Mouse (Mus musculus): Measurements from ENCODE around the gene Cdh13. TPM values are rescaled to one million over a fixed set of nuclear protein-coding genes. Genes with fewer than 3 reads are reported as not detected.

Cdh13 gene
- total and polyA plus RNA-seq, 3 experiments: 162 to 172 (median 163) TPM

- intact Hi-C loops (cut with DNase I): no loop called here
- no peak for DNase-seq
- Histone ChIP-seq H3K4me3 (no peak overlapping the region), H3K27me3 (ENCODE audit: control insufficient read depth, insufficient read depth, low read length) (no peaks in the 10 kb centered on the region), H3K4me1 (ENCODE audit: control insufficient read depth, insufficient read depth, low read length) (peaks cover 4% of the 10 kb centered on the region; the same call in 1 of the 2 replicates), H3K36me3 (ENCODE audit: control insufficient read depth, insufficient read depth, low read length) (peaks cover 4% of the 10 kb centered on the region; the same call in 1 of the 2 replicates), H3K79me2 (replicated peaks; ENCODE audit: control insufficient read depth, insufficient read depth, low read length) (peaks cover 1% of the 10 kb centered on the region; the same call in 1 of the 2 replicates), H3K9ac (ENCODE audit: low read depth, low read length) (no peak overlapping the region), H3K27ac (no peak overlapping the region)
- TF ChIP-seq CTCF (IDR thresholded peaks at IDR 0.05) (no peak), EP300 (IDR thresholded peaks at IDR 0.05; ENCODE audit: insufficient read depth, low read depth, low read length) (no peak), POLR2A (IDR thresholded peaks at IDR 0.05; ENCODE audit: insufficient read depth, low read depth, low read length) (no peak)
- 75% methylated on average over 3 of the region's 3 CpGs for WGBS
These were observed 125.9 kb downstream of the Cdh13 start for GRCm38 (mm10) chr8:118409396-118409795.

GRCm38 (mm10) chr8:118410341-118410970 is 126.9 kb downstream of the Cdh13 start:
- 72% methylated on average over 4 of the region's 4 CpGs for WGBS
- Histone ChIP-seq H3K36me3 (ENCODE audit: control insufficient read depth, insufficient read depth, low read length) (peaks cover 4% of the 10 kb centered on the region; the same call in 1 of the 2 replicates), H3K27ac (no peak overlapping the region), H3K27me3 (ENCODE audit: control insufficient read depth, insufficient read depth, low read length) (no peaks in the 10 kb centered on the region), H3K79me2 (replicated peaks; ENCODE audit: control insufficient read depth, insufficient read depth, low read length) (peaks cover 1% of the 10 kb centered on the region; the same call in 1 of the 2 replicates), H3K4me3 (no peak overlapping the region), H3K9ac (ENCODE audit: low read depth, low read length) (no peak overlapping the region), H3K4me1 (ENCODE audit: control insufficient read depth, insufficient read depth, low read length) (peaks cover 4% of the 10 kb centered on the region; the same call in 1 of the 2 replicates)
- DNase-seq: no peak
- no peak for TF ChIP-seq CTCF (IDR thresholded peaks at IDR 0.05)
- TF ChIP-seq POLR2A (IDR thresholded peaks at IDR 0.05; ENCODE audit: insufficient read depth, low read depth, low read length): no peak
- no peak for TF ChIP-seq EP300 (IDR thresholded peaks at IDR 0.05; ENCODE audit: insufficient read depth, low read depth, low read length)
- intact Hi-C loops (cut with DNase I): no loop called here

- no peak overlapping the region for H3K9ac ChIP-seq (ENCODE audit: low read depth, low read length)
- H3K27ac ChIP-seq: no peak overlapping the region
- 91% methylated on average over 7 of the region's 7 CpGs for WGBS
- no peaks in the 10 kb centered on the region for H3K36me3 ChIP-seq (ENCODE audit: control insufficient read depth, insufficient read depth, low read length)
- no peak overlapping the region for H3K4me3 ChIP-seq
- intact Hi-C loops (cut with DNase I): no loop called here
- H3K4me1 ChIP-seq (ENCODE audit: control insufficient read depth, insufficient read depth, low read length): peaks cover 5% of the 10 kb centered on the region
- no peak for DNase-seq
- peaks cover 1% of the 10 kb centered on the region; the same call in 1 of the 2 replicates for H3K79me2 ChIP-seq (replicated peaks; ENCODE audit: control insufficient read depth, insufficient read depth, low read length)
- H3K27me3 ChIP-seq (ENCODE audit: control insufficient read depth, insufficient read depth, low read length): no peaks in the 10 kb centered on the region
- no peak for TF ChIP-seq POLR2A (IDR thresholded peaks at IDR 0.05; ENCODE audit: insufficient read depth, low read depth, low read length)
- TF ChIP-seq CTCF (IDR thresholded peaks at IDR 0.05): no peak
- TF ChIP-seq EP300 (IDR thresholded peaks at IDR 0.05; ENCODE audit: insufficient read depth, low read depth, low read length): no peak
These were observed 132.1 kb downstream of the Cdh13 start for GRCm38 (mm10) chr8:118415672-118416071.

- intact Hi-C loops (cut with DNase I): no loop called here
- no peak for TF ChIP-seq EP300 (IDR thresholded peaks at IDR 0.05; ENCODE audit: insufficient read depth, low read depth, low read length)
- TF ChIP-seq CTCF (IDR thresholded peaks at IDR 0.05): no peak
- no peak for TF ChIP-seq POLR2A (IDR thresholded peaks at IDR 0.05; ENCODE audit: insufficient read depth, low read depth, low read length)
- H3K79me2 ChIP-seq (replicated peaks; ENCODE audit: control insufficient read depth, insufficient read depth, low read length): peaks cover 1% of the 10 kb centered on the region; the same call in 1 of the 2 replicates
- H3K9ac ChIP-seq (ENCODE audit: low read depth, low read length): no peak overlapping the region
- WGBS: 71% methylated on average over 4 of the region's 4 CpGs
- no peaks in the 10 kb centered on the region for H3K36me3 ChIP-seq (ENCODE audit: control insufficient read depth, insufficient read depth, low read length)
- peaks cover 6% of the 10 kb centered on the region for H3K4me1 ChIP-seq (ENCODE audit: control insufficient read depth, insufficient read depth, low read length)
- no peak overlapping the region for H3K4me3 ChIP-seq
- no peaks in the 10 kb centered on the region for H3K27me3 ChIP-seq (ENCODE audit: control insufficient read depth, insufficient read depth, low read length)
- H3K27ac ChIP-seq: no peak overlapping the region
- no peak for DNase-seq
These were observed 133.3 kb downstream of the Cdh13 start for GRCm38 (mm10) chr8:118416811-118417355.

DNA sequence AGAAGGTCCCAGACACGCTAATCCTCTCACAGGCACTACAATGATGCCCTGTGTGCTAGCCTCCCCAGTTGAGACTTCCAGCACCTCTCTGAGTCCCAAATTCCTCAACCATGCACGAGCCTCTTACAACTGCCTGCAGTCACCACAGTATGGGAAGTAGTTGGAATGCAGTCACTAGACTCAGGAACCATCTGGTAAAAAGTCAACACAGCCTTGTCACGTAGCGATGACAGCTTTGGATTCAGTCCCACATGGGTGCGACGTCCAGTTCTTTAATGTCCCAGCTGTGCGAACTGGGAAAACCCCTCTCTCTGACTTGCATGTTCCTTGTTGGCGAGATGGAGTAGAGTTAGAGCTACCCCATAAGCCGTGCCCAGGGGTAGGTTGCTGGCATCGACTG is 139.1 kb downstream of the Cdh13 start:
- intact Hi-C loops (cut with DNase I): loop anchor here (2.0 kb wide), 1 partner anchor 28 kb away; no protein-coding TSS in a partner anchor
- Histone ChIP-seq H3K36me3 (ENCODE audit: control insufficient read depth, insufficient read depth, low read length) (no peaks in the 10 kb centered on the region), H3K27ac (peak overlapping the region; percentile 63)

GRCm38 (mm10) chr8:118428941-118429340 is 145.4 kb downstream of the Cdh13 start:
- Histone ChIP-seq H3K79me2 (replicated peaks; ENCODE audit: control insufficient read depth, insufficient read depth, low read length) (peaks cover 2% of the 10 kb centered on the region), H3K9ac (ENCODE audit: low read depth, low read length) (no peak overlapping the region), H3K4me1 (ENCODE audit: control insufficient read depth, insufficient read depth, low read length) (peaks cover 11% of the 10 kb centered on the region), H3K4me3 (no peak overlapping the region), H3K27me3 (ENCODE audit: control insufficient read depth, insufficient read depth, low read length) (no peaks in the 10 kb centered on the region), H3K36me3 (ENCODE audit: control insufficient read depth, insufficient read depth, low read length) (peaks cover 5% of the 10 kb centered on the region; the same call in 1 of the 2 replicates), H3K27ac (no peak overlapping the region)
- 75% methylated on average over 7 of the region's 7 CpGs for WGBS
- intact Hi-C loops (cut with DNase I): no loop called here
- DNase-seq: no peak
- TF ChIP-seq EP300 (IDR thresholded peaks at IDR 0.05; ENCODE audit: insufficient read depth, low read depth, low read length) (no peak), CTCF (IDR thresholded peaks at IDR 0.05) (no peak)

More for the DNA sequence above, 139.1 kb downstream of the Cdh13 start:
- Histone ChIP-seq H3K79me2 (replicated peaks; ENCODE audit: control insufficient read depth, insufficient read depth, low read length) (no peaks in the 10 kb centered on the region; the same call in 1 of the 2 replicates), H3K4me3 (no peak overlapping the region), H3K27me3 (ENCODE audit: control insufficient read depth, insufficient read depth, low read length) (no peaks in the 10 kb centered on the region), H3K9ac (ENCODE audit: low read depth, low read length) (no peak overlapping the region), H3K4me1 (ENCODE audit: control insufficient read depth, insufficient read depth, low read length) (peaks cover 14% of the 10 kb centered on the region)
- 28% methylated on average over 10 of the region's 10 CpGs for WGBS
- TF ChIP-seq CTCF (IDR thresholded peaks at IDR 0.05) (no peak), EP300 (IDR thresholded peaks at IDR 0.05; ENCODE audit: insufficient read depth, low read depth, low read length) (peak; percentile 87)
- DNase-seq: peak; percentile 47 to 67

Data from heart, adult 2 months (tissue).